Mouse (Mus musculus): ENCODE results near the gene Mtmr10.

Gene Mtmr10

GRCm38 (mm10) chr7:64296286-64297010 is 9.0 kb downstream of the Mtmr10 start:
- no peak for DNase-seq

- DNase-seq = no peak
Measured at GRCm38 (mm10) chr7:64310241-64310640, 22.8 kb downstream of the Mtmr10 start.

- no peak for DNase-seq
Measured at GRCm38 (mm10) chr7:64310756-64311155, 23.3 kb downstream of the Mtmr10 start.

GRCm38 (mm10) chr7:64312811-64313210 is 25.4 kb downstream of the Mtmr10 start:
- DNase-seq = peak; percentile 17

GRCm38 (mm10) chr7:64321125-64321524 is 33.7 kb downstream of the Mtmr10 start:
- no peak for DNase-seq

- DNase-seq = no peak
Measured at GRCm38 (mm10) chr7:64321658-64322057, 34.2 kb downstream of the Mtmr10 start.

GRCm38 (mm10) chr7:64326892-64327291 is 39.4 kb downstream of the Mtmr10 start:
- DNase-seq = peak; percentile 82

GRCm38 (mm10) chr7:64327486-64327885 is 40.0 kb downstream of the Mtmr10 start:
- DNase-seq = no peak

GRCm38 (mm10) chr7:64331309-64331708 is 43.9 kb downstream of the Mtmr10 start:
- no peak for DNase-seq

GRCm38 (mm10) chr7:64332686-64333085 is 45.2 kb downstream of the Mtmr10 start:
- DNase-seq = no peak

GRCm38 (mm10) chr7:64347813-64348212 is 60.4 kb downstream of the Mtmr10 start:
- peak; percentile 25 for DNase-seq

GRCm38 (mm10) chr7:64349147-64349861 is 61.9 kb downstream of the Mtmr10 start:
- DNase-seq = peak; percentile 36

- peak; percentile 17 for DNase-seq
Measured at GRCm38 (mm10) chr7:64351087-64351486, 63.6 kb downstream of the Mtmr10 start.

- no peak for DNase-seq
Measured at GRCm38 (mm10) chr7:64354206-64354605, 66.8 kb downstream of the Mtmr10 start.

GRCm38 (mm10) chr7:64356661-64357060 is 69.2 kb downstream of the Mtmr10 start:
- DNase-seq = no peak

GRCm38 (mm10) chr7:64357405-64357804 is 70.0 kb downstream of the Mtmr10 start:
- DNase-seq = peak; percentile 55

- no peak for DNase-seq
Measured at GRCm38 (mm10) chr7:64358666-64359065, 71.2 kb downstream of the Mtmr10 start.

- no peak for DNase-seq
Measured at GRCm38 (mm10) chr7:64359943-64360585, 72.6 kb downstream of the Mtmr10 start.

- no peak for DNase-seq
Measured at GRCm38 (mm10) chr7:64360586-64360945, 73.1 kb downstream of the Mtmr10 start.

GRCm38 (mm10) chr7:64365863-64366262 is 78.4 kb downstream of the Mtmr10 start:
- DNase-seq = no peak

GRCm38 (mm10) chr7:64369841-64370240 is 82.4 kb downstream of the Mtmr10 start:
- DNase-seq = no peak

- DNase-seq = no peak
Measured at GRCm38 (mm10) chr7:64371940-64372878, 84.8 kb downstream of the Mtmr10 start.
